13 mouse cellular contexts compared by ENCODE assay signal in the genomic region with DNA sequence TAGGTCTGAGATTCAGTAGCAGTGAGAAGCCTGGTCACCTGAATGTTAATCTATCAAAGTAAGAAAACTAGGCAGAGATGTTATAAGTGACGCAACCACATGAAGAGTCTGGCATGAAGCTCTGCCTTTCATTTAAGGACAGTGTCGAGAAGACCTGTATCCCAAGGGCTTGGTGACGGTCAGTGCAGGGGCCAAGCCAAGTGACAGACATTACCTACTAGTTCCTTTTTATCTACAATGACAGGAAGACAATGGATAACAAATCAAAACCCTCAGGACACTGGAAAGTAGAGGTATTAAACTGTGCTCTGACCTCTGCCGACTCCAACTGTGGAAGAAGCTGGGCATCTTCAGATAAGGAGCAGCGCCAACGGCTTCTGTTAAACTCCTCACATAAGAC. TPM values are rescaled to one million over a fixed set of nuclear protein-coding genes. Genes with fewer than 3 reads are reported as not detected.
"Had no signal": no experiment of that assay in that cellular context is flagged by ENCODE, and none has a peak within 500 bp of the region (broad histone marks: within the 10 kb centered on the region; RNA-seq: fewer than 3 reads in every experiment).

No protein-coding gene starts in this region.

- ATAC-seq: intestine, postnatal 0 days had no signal

- H3K9me3 ChIP-seq: liver, embryonic 13.5 days had no signal

- H3K4me3 ChIP-seq: left cerebral cortex, adult 2 months; liver, embryonic 13.5 days had no signal

- H3K4me1 ChIP-seq: liver, embryonic 13.5 days had no signal

- H3K4me2 ChIP-seq: liver, embryonic 13.5 days; midbrain, embryonic 11.5 days had no signal

- H3K27ac ChIP-seq: kidney, postnatal 0 days; left cerebral cortex, adult 2 months; liver, embryonic 13.5 days had no signal

- DNase-seq: layer of hippocampus, postnatal 36 days; liver, embryonic 13.5 days; lung, adult 2 months; lung, postnatal 14 days; lung, postnatal 4 days; midbrain, embryonic 14.5 days; thymus, adult 18-20 months; thymus, postnatal 36 days had no signal

- H3K36me3 ChIP-seq: liver, embryonic 13.5 days had no signal

- H3K9ac ChIP-seq: liver, embryonic 13.5 days had no signal

RNA-seq across cellular contexts. Expression of a gene that starts 43.2 kb away (rescaled TPM):
- total RNA-seq: megakaryocyte progenitor cell, adult 5-6 weeks had no signal
